Mouse (Mus musculus): ENCODE data around the gene Adam11. TPM values are rescaled to one million over a fixed set of nuclear protein-coding genes. Genes with fewer than 3 reads are reported as not detected.

Adam11 gene
- total RNA-seq, 2 experiments from 2014 or later = 186 to 207 TPM

- DNase-seq (ENCODE audit: low spot score in 2 of 2) = no peak
These were observed 59.2 kb downstream of the Adam11 start for GRCm38 (mm10) chr11:102820432-102820831.

- DNase-seq (ENCODE audit: low spot score in 2 of 2) = no peak
These were observed 60.0 kb downstream of the Adam11 start for GRCm38 (mm10) chr11:102821231-102821630.

DNA sequence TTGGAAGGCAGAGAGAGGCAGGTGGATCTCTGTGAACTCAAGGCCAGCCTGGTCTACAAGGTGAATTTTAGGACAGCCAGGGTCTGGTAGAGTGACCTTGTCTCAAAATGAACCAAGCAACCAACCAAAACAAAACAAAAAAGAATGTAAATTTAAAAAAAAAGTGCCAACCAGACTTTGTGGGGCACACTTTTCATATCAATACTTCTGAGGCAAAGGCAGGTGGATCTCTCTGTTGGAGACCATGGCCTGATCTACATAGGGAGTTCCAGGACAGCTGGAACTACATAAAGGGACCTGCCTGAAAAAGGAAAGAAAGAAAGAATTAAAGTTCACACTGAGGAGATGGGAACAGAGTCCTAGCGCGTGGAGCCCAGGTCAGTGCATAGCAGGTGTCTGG, 65.2 kb downstream of the Adam11 start:
- DNase-seq (ENCODE audit: low spot score in 2 of 2) = no peak

DNA sequence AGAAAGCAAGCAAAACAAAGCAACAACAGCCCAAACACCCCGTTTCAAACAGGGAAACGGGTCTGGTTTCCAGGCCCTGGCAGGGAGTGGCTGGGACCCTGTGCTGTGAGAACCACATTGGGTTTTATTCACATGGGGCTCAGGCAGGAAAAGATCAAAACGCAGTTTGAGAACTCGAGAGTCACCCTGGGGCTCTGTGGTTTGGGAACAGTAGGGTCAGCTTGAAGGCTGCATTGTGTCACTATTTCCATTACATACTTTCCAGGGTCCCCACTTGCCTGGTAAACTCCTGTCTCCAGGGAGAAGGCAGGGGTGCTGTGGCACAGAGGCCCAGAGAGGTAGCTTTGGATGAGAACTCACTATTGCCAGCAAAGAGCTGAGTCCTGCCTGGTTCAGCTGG, 65.9 kb downstream of the Adam11 start:
- no peak for DNase-seq (ENCODE audit: low spot score in 2 of 2)

Other genes with a start within 250 kb of the Adam11 start
- 10 to 100 TPM; 51.4 to 54.4 TPM for gene Gpatch8, start 205.0 kb upstream of the Adam11 start, total RNA-seq (2021)
- gene Gm11627, start 182.0 kb upstream of the Adam11 start, total RNA-seq (2021) = 1 to 10 TPM; 6.4 to 6.9 TPM
- gene Fzd2, start 157.0 kb upstream of the Adam11 start, total RNA-seq (2021) = 1 to 10 TPM; 8.5 to 9.4 TPM
- gene Meioc, start 97.7 kb upstream of the Adam11 start, total RNA-seq (2021) = not detected
- 10 to 100 TPM; 37.9 to 41.3 TPM for gene Ccdc43, start 63.7 kb upstream of the Adam11 start, total RNA-seq (2021)
- 10 to 100 TPM; 10.3 to 12.9 TPM for gene Gjc1, start 58.3 kb downstream of the Adam11 start, total RNA-seq (2021)
- gene Higd1b, start 74.4 kb downstream of the Adam11 start, total RNA-seq (2021) = 1 to 10 TPM; 5.3 to 6.5 TPM
- 100 to 1,000 TPM; 113 to 124 TPM for gene Eftud2, start 119.5 kb downstream of the Adam11 start, total RNA-seq (2021)
- 1 to 10 TPM; 1.5 to 2.0 TPM for gene Ccdc103, start 119.8 kb downstream of the Adam11 start, total RNA-seq (2021)
- under 1 TPM; 0.21 to 0.41 TPM for gene Fam187a, start 123.7 kb downstream of the Adam11 start, total RNA-seq (2021)
- 100 to 1,000 TPM; 263 to 355 TPM for gene Gfap, start 139.5 kb downstream of the Adam11 start, total RNA-seq (2021)
- gene Kif18b, start 163.7 kb downstream of the Adam11 start, total RNA-seq (2021) = 1 to 10 TPM in 1 of 2 experiments, under 1 TPM in 1; 0.91 to 1.4 TPM
- 10 to 100 TPM; 36.0 to 37.8 TPM for gene C1ql1, start 185.2 kb downstream of the Adam11 start, total RNA-seq (2021)